Mouse (Mus musculus) C2C12 (cell line): ENCODE measurements at regions not wholly inside any gene's neighbourhood (a gene's known extent, or its start where the extent isn't known, plus 50 kb on each side); places are given as distances from the start of the nearest gene placed in this dataset.

Experiments used
- CTCF ChIP-seq: IDR thresholded peaks from one replicate; pipeline ENCODE4 v1.5.1; 2011; ENCODE audit not compliant: control insufficient read depth, insufficient read depth, insufficient read length
- MAX ChIP-seq: IDR thresholded peaks from one replicate; pipeline ENCODE4 v1.6.1; 2011; ENCODE audit warnings: mild to moderate bottlenecking, control low read depth

- TF ChIP-seq CTCF (no peak), MAX (no peak)
These were observed 330.5 kb upstream of the Jag1 start for GRCm38 (mm10) chr2:137446919-137447318.
